Mouse (Mus musculus): ENCODE measurements around the gene Camsap3.
"Not testable (repeated sequence)": the region's sequence is repeated elsewhere in the genome, so short reads cannot be mapped to it uniquely, and the experiment has no call there.

Camsap3 gene

GRCm38 (mm10) chr8:3586993-3587390, at the start of gene Camsap3:
Gene Camsap3, plus strand, starts transcription at chr8:3587293.
- DNase-seq (ENCODE audit: low read depth, low spot score) = no peak
- H3K36me3 ChIP-seq (ENCODE audit: control insufficient read depth, insufficient read depth, low read length, poor library complexity, severe bottlenecking) = no peaks in the 10 kb centered on the region
- no peaks in the 10 kb centered on the region for H3K27me3 ChIP-seq (ENCODE audit: control insufficient read depth, insufficient read depth, low read length, poor library complexity, severe bottlenecking)

- H3K36me3 ChIP-seq (ENCODE audit: control insufficient read depth, insufficient read depth, low read length, poor library complexity, severe bottlenecking) = no peaks in the 10 kb centered on the region; the same call in 1 of the 2 replicates
- no peak for DNase-seq (ENCODE audit: low read depth, low spot score)
- H3K27me3 ChIP-seq (ENCODE audit: control insufficient read depth, insufficient read depth, low read length, poor library complexity, severe bottlenecking) = no peaks in the 10 kb centered on the region
Measured at GRCm38 (mm10) chr8:3537666-3538065, 49.4 kb upstream of the Camsap3 start.

- H3K36me3 ChIP-seq (ENCODE audit: control insufficient read depth, insufficient read depth, low read length, poor library complexity, severe bottlenecking) = peaks cover 3% of the 10 kb centered on the region
- H3K27me3 ChIP-seq (ENCODE audit: control insufficient read depth, insufficient read depth, low read length, poor library complexity, severe bottlenecking) = no peaks in the 10 kb centered on the region
- DNase-seq (ENCODE audit: low read depth, low spot score) = no peak
Measured at GRCm38 (mm10) chr8:3539146-3539545, 47.9 kb upstream of the Camsap3 start.

- DNase-seq (ENCODE audit: low read depth, low spot score) = no peak
- Histone ChIP-seq H3K36me3 (ENCODE audit: control insufficient read depth, insufficient read depth, low read length, poor library complexity, severe bottlenecking) (peaks cover 3% of the 10 kb centered on the region), H3K27me3 (ENCODE audit: control insufficient read depth, insufficient read depth, low read length, poor library complexity, severe bottlenecking) (no peaks in the 10 kb centered on the region)
Measured at GRCm38 (mm10) chr8:3540076-3540475, 47.0 kb upstream of the Camsap3 start.

GRCm38 (mm10) chr8:3546511-3546910, 40.6 kb upstream of the Camsap3 start:
- Histone ChIP-seq H3K27me3 (ENCODE audit: control insufficient read depth, insufficient read depth, low read length, poor library complexity, severe bottlenecking) (no peaks in the 10 kb centered on the region), H3K36me3 (ENCODE audit: control insufficient read depth, insufficient read depth, low read length, poor library complexity, severe bottlenecking) (peaks cover 3% of the 10 kb centered on the region)
- no peak for DNase-seq (ENCODE audit: low read depth, low spot score)

DNA sequence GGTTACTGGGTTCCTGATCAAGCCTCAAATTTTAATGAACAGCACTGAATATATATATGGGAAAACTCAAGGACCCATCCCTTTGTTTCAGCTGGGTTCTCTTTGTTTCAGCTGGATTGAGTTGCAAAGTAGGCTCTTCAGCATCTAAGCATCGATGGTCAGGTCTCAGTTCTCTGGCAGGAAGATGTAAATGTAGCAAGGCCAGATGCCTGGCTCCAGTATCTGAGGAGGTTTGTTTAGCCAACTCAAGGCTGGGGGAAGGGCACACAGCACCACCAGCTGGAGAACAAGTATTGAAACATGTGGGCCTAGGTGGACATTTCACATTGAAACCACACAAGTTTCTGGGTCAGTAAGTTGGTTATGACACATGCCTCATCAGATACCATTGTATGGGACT, 34.9 kb upstream of the Camsap3 start:
- H3K36me3 ChIP-seq (ENCODE audit: control insufficient read depth, insufficient read depth, low read length, poor library complexity, severe bottlenecking) = no peaks in the 10 kb centered on the region
- no peak for DNase-seq (ENCODE audit: low read depth, low spot score)
- no peaks in the 10 kb centered on the region for H3K27me3 ChIP-seq (ENCODE audit: control insufficient read depth, insufficient read depth, low read length, poor library complexity, severe bottlenecking)

- Histone ChIP-seq H3K27me3 (ENCODE audit: control insufficient read depth, insufficient read depth, low read length, poor library complexity, severe bottlenecking) (no peaks in the 10 kb centered on the region), H3K36me3 (ENCODE audit: control insufficient read depth, insufficient read depth, low read length, poor library complexity, severe bottlenecking) (no peaks in the 10 kb centered on the region)
- peak; percentile 13 for DNase-seq (ENCODE audit: low read depth, low spot score)
Measured at GRCm38 (mm10) chr8:3556114-3556513, 31.0 kb upstream of the Camsap3 start.

DNA sequence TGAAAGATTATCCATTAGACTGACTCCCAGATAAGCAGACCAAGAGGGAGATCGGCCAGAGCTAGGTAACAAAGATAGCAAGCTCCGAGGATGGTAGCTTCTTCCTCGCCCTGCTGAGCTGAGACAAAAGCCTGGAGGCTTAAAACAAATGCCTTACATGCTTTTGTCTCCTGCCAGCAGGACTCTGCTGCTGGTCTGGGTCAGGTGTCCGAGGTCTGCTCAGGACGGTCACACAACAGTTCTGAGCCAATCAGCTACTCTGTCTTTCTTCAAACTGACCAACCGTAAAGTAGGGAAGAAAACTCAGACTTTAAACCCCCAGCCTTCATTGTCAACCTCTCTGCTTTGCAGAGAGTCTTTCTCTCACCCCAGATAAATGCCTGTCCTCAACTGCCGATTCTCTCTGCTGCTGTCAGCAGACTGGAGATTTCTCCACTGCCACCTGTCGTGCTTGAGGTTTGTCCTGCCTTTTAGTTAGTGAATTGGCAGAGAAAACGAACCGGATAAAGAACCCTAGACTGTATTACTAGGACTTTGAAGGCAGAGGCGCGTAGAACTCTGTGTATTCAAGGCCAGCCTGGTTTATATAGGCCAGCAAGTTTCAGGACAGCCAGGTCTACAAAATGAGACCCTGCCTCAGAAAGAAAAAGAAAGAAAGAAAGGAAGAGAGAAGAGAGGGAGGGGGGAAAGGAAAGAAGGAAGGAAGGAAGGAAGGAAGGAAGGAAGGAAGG, 19.3 kb upstream of the Camsap3 start, which contains the start of gene C330021F23Rik:
C330021F23Rik (plus strand) TSS at position 350 of the 731 bp plus-strand sequence.
- Histone ChIP-seq H3K36me3 (ENCODE audit: control insufficient read depth, insufficient read depth, low read length, poor library complexity, severe bottlenecking) (no peaks in the 10 kb centered on the region), H3K27me3 (ENCODE audit: control insufficient read depth, insufficient read depth, low read length, poor library complexity, severe bottlenecking) (no peaks in the 10 kb centered on the region; the same call in 1 of the 2 replicates)
- DNase-seq (ENCODE audit: low read depth, low spot score) = no peak

GRCm38 (mm10) chr8:3568378-3568777, 18.7 kb upstream of the Camsap3 start:
- Histone ChIP-seq H3K27me3 (ENCODE audit: control insufficient read depth, insufficient read depth, low read length, poor library complexity, severe bottlenecking) (no peaks in the 10 kb centered on the region; the same call in 1 of the 2 replicates), H3K36me3 (ENCODE audit: control insufficient read depth, insufficient read depth, low read length, poor library complexity, severe bottlenecking) (no peaks in the 10 kb centered on the region)
- no peak for DNase-seq (ENCODE audit: low read depth, low spot score)

DNA sequence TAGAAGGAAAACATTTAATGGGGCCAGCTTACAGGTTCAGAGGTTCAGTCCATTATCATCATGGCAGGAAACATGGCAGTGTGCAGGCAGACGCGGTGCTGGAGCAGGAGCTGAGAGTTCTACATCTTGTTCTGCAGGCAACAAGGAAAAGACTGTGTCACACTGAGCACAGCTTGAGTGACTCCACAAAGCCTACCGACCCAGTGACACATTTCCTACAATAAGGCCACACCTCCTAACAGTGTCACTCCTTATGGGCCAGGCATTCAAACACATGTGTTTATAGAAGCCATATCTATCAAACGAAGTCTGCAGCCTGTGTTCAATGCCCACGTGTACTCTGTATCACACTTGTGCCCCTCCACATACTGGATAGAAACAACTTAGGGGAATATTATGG, 17.3 kb upstream of the Camsap3 start:
- Histone ChIP-seq H3K27me3 (ENCODE audit: control insufficient read depth, insufficient read depth, low read length, poor library complexity, severe bottlenecking) (no peaks in the 10 kb centered on the region; the same call in 1 of the 2 replicates), H3K36me3 (ENCODE audit: control insufficient read depth, insufficient read depth, low read length, poor library complexity, severe bottlenecking) (no peaks in the 10 kb centered on the region)
- no peak for DNase-seq (ENCODE audit: low read depth, low spot score)

GRCm38 (mm10) chr8:3574546-3574945, 12.5 kb upstream of the Camsap3 start:
- Histone ChIP-seq H3K27me3 (ENCODE audit: control insufficient read depth, insufficient read depth, low read length, poor library complexity, severe bottlenecking) (no peaks in the 10 kb centered on the region), H3K36me3 (ENCODE audit: control insufficient read depth, insufficient read depth, low read length, poor library complexity, severe bottlenecking) (no peaks in the 10 kb centered on the region)
- no peak for DNase-seq (ENCODE audit: low read depth, low spot score)

GRCm38 (mm10) chr8:3576211-3576960, 10.7 kb upstream of the Camsap3 start:
- Histone ChIP-seq H3K27me3 (ENCODE audit: control insufficient read depth, insufficient read depth, low read length, poor library complexity, severe bottlenecking) (no peaks in the 10 kb centered on the region), H3K36me3 (ENCODE audit: control insufficient read depth, insufficient read depth, low read length, poor library complexity, severe bottlenecking) (no peaks in the 10 kb centered on the region)
- DNase-seq (ENCODE audit: low read depth, low spot score) = no peak

- Histone ChIP-seq H3K36me3 (ENCODE audit: control insufficient read depth, insufficient read depth, low read length, poor library complexity, severe bottlenecking) (no peaks in the 10 kb centered on the region), H3K27me3 (ENCODE audit: control insufficient read depth, insufficient read depth, low read length, poor library complexity, severe bottlenecking) (no peaks in the 10 kb centered on the region)
- no peak for DNase-seq (ENCODE audit: low read depth, low spot score)
Measured at GRCm38 (mm10) chr8:3579390-3580364, 7.4 kb upstream of the Camsap3 start.

GRCm38 (mm10) chr8:3581961-3582360, 5.1 kb upstream of the Camsap3 start:
- DNase-seq (ENCODE audit: low read depth, low spot score); H3K36me3 ChIP-seq (ENCODE audit: control insufficient read depth, insufficient read depth, low read length, poor library complexity, severe bottlenecking); H3K27me3 ChIP-seq (ENCODE audit: control insufficient read depth, insufficient read depth, low read length, poor library complexity, severe bottlenecking): not testable (repeated sequence)
